Mouse (Mus musculus) lung, postnatal 0 days (tissue): ENCODE results near the gene Vps8. TPM values are rescaled to one million over a fixed set of nuclear protein-coding genes. Genes with fewer than 3 reads are reported as not detected.

ENCODE experiments used
- ATAC-seq: fragments of 200-750 bp; cut with Nextera tagmentation; 2 replicates; pipeline ENCODE4 v1.8.0; 2017; ENCODE audit warnings: moderate library complexity
- DNase-seq: peaks from one replicate; pipeline ENCODE4 v3.0.0-alpha.2; 2016; ENCODE audit warnings: low spot score
- H3K27ac ChIP-seq: fragments of 300-500 bp; sonication (generic); 2 replicates; pipeline ENCODE4 v1.5.1; 2014; ENCODE audit warnings: antibody characterized with exemption, mild to moderate bottlenecking, low read length, mixed read lengths
- H3K27me3 ChIP-seq: fragments of 300-500 bp; sonication (generic); replicated peaks from 2 replicates; pipeline ENCODE4 v1.6.1; 2014; ENCODE audit warnings: low read length, mixed read lengths; ENCODE audit not compliant: insufficient read depth
- H3K36me3 ChIP-seq: fragments of 300-500 bp; sonication (generic); 2 replicates; pipeline ENCODE4 v1.6.1; 2014; ENCODE audit warnings: low read length, mixed read lengths; ENCODE audit not compliant: insufficient read depth
- H3K4me1 ChIP-seq: fragments of 300-500 bp; sonication (generic); 2 replicates; pipeline ENCODE4 v1.6.1; 2014; ENCODE audit warnings: antibody characterized with exemption, low read depth, low read length, mixed read lengths; ENCODE audit not compliant: insufficient read depth
- H3K4me2 ChIP-seq: fragments of 300-500 bp; sonication (generic); replicated peaks from 2 replicates; pipeline ENCODE4 v1.6.1; 2014; ENCODE audit warnings: low read depth, mild to moderate bottlenecking, low read length, moderate library complexity, mixed read lengths
- H3K4me3 ChIP-seq: fragments of 300-500 bp; sonication (generic); 2 replicates; pipeline ENCODE4 v1.5.1; 2014; ENCODE audit warnings: low read depth, low read length
- H3K9ac ChIP-seq: fragments of 300-500 bp; sonication (generic); replicated peaks from 2 replicates; pipeline ENCODE4 v1.6.1; 2014; ENCODE audit warnings: low read depth, mild to moderate bottlenecking
- H3K9me3 ChIP-seq: fragments of 300-500 bp; sonication (generic); 2 replicates; pipeline ENCODE4 v1.6.1; 2016; ENCODE audit warnings: low read length, mixed read lengths
- CTCF ChIP-seq: IDR thresholded peaks from 2 replicates; pipeline ENCODE4 v1.5.1; 2016; ENCODE audit warnings: antibody characterized with exemption, mild to moderate bottlenecking
- EP300 ChIP-seq: IDR thresholded peaks from 2 replicates; pipeline ENCODE4 v1.6.1; 2016; ENCODE audit warnings: antibody characterized with exemption, mild to moderate bottlenecking, control low read depth
- WGBS: fragments of 180-500 bp; shearing (Covaris S2); extraction: QIAGEN DNeasy Blood & Tissue Kit; methylation state at CpG from one replicate; pipeline ENCODE4 v1.1.7; 2014; 5-methylcytosine and 5-hydroxymethylcytosine counted together
- polyA plus RNA-seq: library from polyadenylated mRNA; unstranded; fragments of >200 nt; fragmentation: Nextera tagmentation; extraction: Ambion mirVana; gene quantifications from 2 replicates; pipeline ENCODE4 v1.2.1, GENCODE M21; 2015

The Vps8 gene
- polyA plus RNA-seq, 1 experiment from 2014 or later = 9.3 TPM

GRCm38 (mm10) chr16:21377605-21377968, 45.3 kb upstream of the Vps8 start:
- Histone ChIP-seq H3K27me3 (no peaks in the 10 kb centered on the region), H3K4me2 (no peak overlapping the region), H3K27ac (no peak overlapping the region), H3K9ac (no peak overlapping the region), H3K9me3 (no peaks in the 10 kb centered on the region), H3K36me3 (no peaks in the 10 kb centered on the region), H3K4me3 (no peak overlapping the region), H3K4me1 (no peaks in the 10 kb centered on the region)
- WGBS = 36% methylated on average over 4 of the region's 4 CpGs
- DNase-seq (peak; percentile 40), ATAC-seq (peak; percentile 51)
- TF ChIP-seq CTCF = no peak
- no peak for TF ChIP-seq EP300

- H3K9me3 ChIP-seq = no peaks in the 10 kb centered on the region
- H3K4me1 ChIP-seq = no peaks in the 10 kb centered on the region
- no peak overlapping the region for H3K4me3 ChIP-seq
- no peak overlapping the region for H3K9ac ChIP-seq
- DNase-seq = no peak
- H3K27ac ChIP-seq = no peak overlapping the region
- 87% methylated on average over 1 of the region's 1 CpGs for WGBS
- no peaks in the 10 kb centered on the region for H3K36me3 ChIP-seq
- TF ChIP-seq CTCF (no peak), EP300 (no peak)
- no peaks in the 10 kb centered on the region for H3K27me3 ChIP-seq
- no peak overlapping the region for H3K4me2 ChIP-seq
- ATAC-seq = no peak
Measured at GRCm38 (mm10) chr16:21381469-21381868, 41.4 kb upstream of the Vps8 start.

- Histone ChIP-seq H3K4me3 (no peak overlapping the region), H3K36me3 (no peaks in the 10 kb centered on the region), H3K27me3 (no peaks in the 10 kb centered on the region), H3K9me3 (no peaks in the 10 kb centered on the region), H3K4me2 (no peak overlapping the region), H3K4me1 (no peaks in the 10 kb centered on the region), H3K9ac (no peak overlapping the region), H3K27ac (no peak overlapping the region; the same call in 1 of the 2 replicates)
- DNase-seq (peak; percentile 45), ATAC-seq (no peak)
- WGBS = 46% methylated on average over 11 of the region's 11 CpGs
- no peak for TF ChIP-seq EP300
- TF ChIP-seq CTCF = no peak
Measured at GRCm38 (mm10) chr16:21382152-21382911, 40.6 kb upstream of the Vps8 start.

DNA sequence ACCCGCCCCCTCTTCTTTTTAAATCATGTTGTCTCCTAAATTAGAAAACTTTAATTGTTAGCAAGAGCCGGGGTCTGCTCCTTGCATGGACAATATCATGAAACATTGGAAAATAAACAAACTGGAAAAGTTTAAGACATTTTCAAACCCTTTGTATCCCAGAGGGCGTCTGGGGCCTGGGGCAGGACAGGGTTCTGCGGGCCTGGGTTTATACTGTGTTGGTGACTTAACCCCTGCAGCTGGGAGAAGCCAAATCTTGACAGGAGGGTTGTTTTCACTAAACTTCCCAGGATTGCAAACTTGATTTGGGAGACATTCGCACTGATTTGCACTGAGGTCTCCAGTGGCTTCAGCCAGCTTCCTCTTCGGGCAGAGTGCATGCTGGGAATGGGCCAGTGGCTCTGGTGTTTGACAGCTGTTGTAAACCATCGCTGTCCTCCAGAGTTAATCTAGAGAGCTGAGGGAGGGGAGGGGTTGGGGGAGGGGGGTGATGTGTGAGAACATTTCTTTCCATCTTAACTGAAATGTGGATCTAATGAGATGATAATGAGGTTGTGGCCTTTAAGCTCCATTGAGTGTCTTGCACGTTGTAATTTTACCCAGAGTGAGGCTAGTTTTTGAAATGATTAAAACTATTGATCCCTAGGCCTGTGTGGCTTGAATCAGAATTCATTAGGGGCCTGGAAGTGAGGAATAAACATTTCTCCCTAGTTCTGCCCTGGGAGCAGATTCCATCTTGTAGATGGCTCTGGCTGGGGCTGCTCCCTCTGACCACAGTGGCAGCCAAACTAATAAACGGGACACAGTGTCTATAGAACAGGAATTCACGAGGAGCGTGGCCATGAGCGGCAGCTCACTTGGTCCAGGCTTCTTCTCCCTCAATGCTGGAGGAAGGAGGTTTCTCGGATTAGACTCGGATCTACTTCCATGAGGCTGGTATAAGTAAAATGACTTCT, 36.7 kb upstream of the Vps8 start:
- H3K27ac ChIP-seq = peak overlapping the region; percentile 57

DNA sequence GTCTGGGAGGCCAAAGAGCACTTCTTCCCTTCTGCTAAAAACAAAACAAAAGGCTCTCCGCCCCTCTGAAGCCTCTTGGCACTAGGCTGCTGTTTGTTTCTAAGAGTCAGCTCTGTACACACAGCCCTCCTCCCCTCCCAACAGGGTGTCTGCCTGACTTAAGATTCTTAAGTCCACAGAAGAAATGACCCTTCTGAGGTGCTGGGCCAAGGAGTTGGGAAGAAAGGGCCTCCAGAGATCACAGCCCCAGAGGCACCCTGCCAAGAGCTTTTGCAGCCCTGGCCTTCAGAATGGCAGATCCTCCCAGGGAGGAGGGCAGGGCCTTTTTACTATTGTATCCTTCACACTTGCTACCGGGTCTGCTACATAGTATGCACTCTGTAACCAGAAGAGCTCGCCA, 33.6 kb upstream of the Vps8 start:
- no peak overlapping the region for H3K9ac ChIP-seq
- H3K27me3 ChIP-seq = no peaks in the 10 kb centered on the region
- TF ChIP-seq EP300 = no peak
- no peak for TF ChIP-seq CTCF
- H3K4me3 ChIP-seq = no peak overlapping the region
- H3K27ac ChIP-seq = 0 out of 2 replicates have a peak overlapping the region, but pooled peaks have one; percentile 4
- WGBS = 23% methylated on average over 3 of the region's 3 CpGs
- DNase-seq = peak; percentile 88
- no peaks in the 10 kb centered on the region for H3K9me3 ChIP-seq
- H3K4me2 ChIP-seq = no peak overlapping the region
- H3K4me1 ChIP-seq = 0 out of 2 replicates have a peak, but pooled peaks cover 10% of the 10 kb centered on the region
- peak; percentile 72 for ATAC-seq
- H3K36me3 ChIP-seq = no peaks in the 10 kb centered on the region

More for the DNA sequence above, 36.7 kb upstream of the Vps8 start:
- 50% methylated on average over 14 of the region's 14 CpGs for WGBS
- Histone ChIP-seq H3K4me1 (0 out of 2 replicates have a peak, but pooled peaks cover 8% of the 10 kb centered on the region), H3K9me3 (no peaks in the 10 kb centered on the region), H3K4me2 (no peak overlapping the region), H3K27me3 (no peaks in the 10 kb centered on the region), H3K36me3 (no peaks in the 10 kb centered on the region), H3K9ac (no peak overlapping the region), H3K4me3 (no peak overlapping the region)
- peak; percentile 83 for DNase-seq
- TF ChIP-seq EP300 (no peak), CTCF (no peak)
- peak; percentile 75 for ATAC-seq

DNA sequence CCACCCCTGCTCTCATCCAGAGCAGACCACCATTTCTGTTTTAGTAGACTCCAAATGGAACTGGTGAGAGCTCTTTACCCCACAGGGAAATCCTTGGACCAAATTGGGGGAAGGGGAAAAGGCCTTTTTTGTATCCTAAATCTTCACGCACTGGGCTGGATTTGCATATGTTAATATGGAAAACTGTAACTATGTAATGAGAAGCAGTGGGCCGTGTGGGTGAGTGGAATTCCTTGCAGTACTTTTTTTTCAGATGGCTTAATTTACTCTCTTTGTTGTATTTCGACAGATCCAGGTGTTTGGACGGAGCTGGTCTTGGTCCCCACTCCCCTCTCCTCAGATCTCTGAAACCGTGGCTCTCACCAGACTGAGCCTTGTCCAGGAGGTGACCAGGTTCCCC, 32.2 kb upstream of the Vps8 start:
- Histone ChIP-seq H3K36me3 (no peaks in the 10 kb centered on the region), H3K27ac (no peak overlapping the region), H3K4me3 (no peak overlapping the region), H3K9me3 (no peaks in the 10 kb centered on the region), H3K27me3 (no peaks in the 10 kb centered on the region), H3K9ac (no peak overlapping the region), H3K4me1 (0 out of 2 replicates have a peak, but pooled peaks cover 10% of the 10 kb centered on the region), H3K4me2 (no peak overlapping the region)
- WGBS = 78% methylated on average over 5 of the region's 5 CpGs
- no peak for DNase-seq
- TF ChIP-seq EP300 = no peak
- TF ChIP-seq CTCF = no peak
- ATAC-seq = no peak
